Mouse (Mus musculus): ENCODE data around the gene Stard8. TPM values are rescaled to one million over a fixed set of nuclear protein-coding genes. Genes with fewer than 3 reads are reported as not detected.
A peak's percentile ranks its signal among the peaks of the same experiment; 100 is the strongest.

The Stard8 gene
- polyA plus RNA-seq, 1 experiment from 2014 or later: 20.3 TPM

GRCm38 (mm10) chrX:99011281-99011680, 8.2 kb downstream of the Stard8 start:
- Histone ChIP-seq H3K27ac (ENCODE audit: low read length) (no peak overlapping the region), H3K36me3 (ENCODE audit: insufficient read depth, low read length) (no peaks in the 10 kb centered on the region), H3K9me3 (ENCODE audit: low read length) (no peaks in the 10 kb centered on the region), H3K4me2 (replicated peaks; ENCODE audit: low read depth, low read length) (no peak overlapping the region), H3K4me1 (ENCODE audit: insufficient read depth, low read length) (no peaks in the 10 kb centered on the region), H3K4me3 (ENCODE audit: low read length) (no peak overlapping the region), H3K9ac (replicated peaks; ENCODE audit: low read length) (no peak overlapping the region), H3K27me3 (ENCODE audit: insufficient read depth, low read length) (peaks cover 32% of the 10 kb centered on the region; the same call in 1 of the 2 replicates)
- ATAC-seq (ENCODE audit: low FRiP score, low TSS enrichment): no peak
- 74% methylated on average over 3 of the region's 3 CpGs for WGBS

GRCm38 (mm10) chrX:99012486-99012885, 9.4 kb downstream of the Stard8 start:
- Histone ChIP-seq H3K4me3 (ENCODE audit: low read length) (no peak overlapping the region), H3K9me3 (ENCODE audit: low read length) (no peaks in the 10 kb centered on the region), H3K27me3 (ENCODE audit: insufficient read depth, low read length) (peaks cover 35% of the 10 kb centered on the region; the same call in 1 of the 2 replicates), H3K4me2 (replicated peaks; ENCODE audit: low read depth, low read length) (no peak overlapping the region), H3K27ac (ENCODE audit: low read length) (no peak overlapping the region), H3K9ac (replicated peaks; ENCODE audit: low read length) (no peak overlapping the region), H3K36me3 (ENCODE audit: insufficient read depth, low read length) (no peaks in the 10 kb centered on the region), H3K4me1 (ENCODE audit: insufficient read depth, low read length) (no peaks in the 10 kb centered on the region)
- 84% methylated on average over 3 of the region's 3 CpGs for WGBS
- ATAC-seq (ENCODE audit: low FRiP score, low TSS enrichment): peak; percentile 71; the same call in 1 of the 2 replicates

GRCm38 (mm10) chrX:99015705-99016104, 12.7 kb downstream of the Stard8 start:
- WGBS: 65% methylated on average over 2 of the region's 2 CpGs
- Histone ChIP-seq H3K27ac (ENCODE audit: low read length) (no peak overlapping the region), H3K4me3 (ENCODE audit: low read length) (no peak overlapping the region), H3K4me2 (replicated peaks; ENCODE audit: low read depth, low read length) (no peak overlapping the region), H3K9ac (replicated peaks; ENCODE audit: low read length) (no peak overlapping the region), H3K9me3 (ENCODE audit: low read length) (no peaks in the 10 kb centered on the region), H3K36me3 (ENCODE audit: insufficient read depth, low read length) (no peaks in the 10 kb centered on the region), H3K4me1 (ENCODE audit: insufficient read depth, low read length) (no peaks in the 10 kb centered on the region), H3K27me3 (ENCODE audit: insufficient read depth, low read length) (peaks cover 27% of the 10 kb centered on the region; the same call in 1 of the 2 replicates)
- no peak for ATAC-seq (ENCODE audit: low FRiP score, low TSS enrichment)

DNA sequence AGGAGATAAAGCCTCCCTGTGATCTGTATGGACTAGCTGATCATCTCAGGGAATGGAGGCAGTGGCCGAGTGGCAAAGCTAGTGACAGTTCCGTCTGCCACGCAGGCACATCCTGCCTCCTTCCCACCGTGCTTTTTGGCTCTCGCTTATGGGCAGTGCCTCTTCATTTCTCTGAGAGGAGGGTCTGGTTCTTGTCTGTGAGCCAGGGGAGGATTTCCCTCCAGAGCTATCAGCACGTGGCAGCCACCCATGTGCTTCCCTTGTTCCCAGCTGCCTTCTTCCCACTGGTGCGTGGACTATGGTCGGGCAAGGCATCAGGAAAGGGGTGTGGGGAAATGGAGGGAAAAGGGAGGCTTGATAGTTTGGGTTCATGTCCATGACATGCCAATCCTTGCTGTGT, 13.9 kb downstream of the Stard8 start:
- ATAC-seq (ENCODE audit: low FRiP score, low TSS enrichment): no peak
- Histone ChIP-seq H3K27ac (ENCODE audit: low read length) (no peak overlapping the region), H3K4me3 (ENCODE audit: low read length) (no peak overlapping the region), H3K9ac (replicated peaks; ENCODE audit: low read length) (no peak overlapping the region), H3K4me2 (replicated peaks; ENCODE audit: low read depth, low read length) (no peak overlapping the region), H3K4me1 (ENCODE audit: insufficient read depth, low read length) (no peaks in the 10 kb centered on the region), H3K9me3 (ENCODE audit: low read length) (no peaks in the 10 kb centered on the region), H3K27me3 (ENCODE audit: insufficient read depth, low read length) (peaks cover 35% of the 10 kb centered on the region; the same call in 1 of the 2 replicates), H3K36me3 (ENCODE audit: insufficient read depth, low read length) (no peaks in the 10 kb centered on the region)
- 79% methylated on average over 8 of the region's 8 CpGs for WGBS

- WGBS: 78% methylated on average over 6 of the region's 6 CpGs
- Histone ChIP-seq H3K9me3 (ENCODE audit: low read length) (no peaks in the 10 kb centered on the region), H3K36me3 (ENCODE audit: insufficient read depth, low read length) (no peaks in the 10 kb centered on the region), H3K4me2 (replicated peaks; ENCODE audit: low read depth, low read length) (no peak overlapping the region), H3K9ac (replicated peaks; ENCODE audit: low read length) (no peak overlapping the region), H3K4me3 (ENCODE audit: low read length) (no peak overlapping the region), H3K4me1 (ENCODE audit: insufficient read depth, low read length) (no peaks in the 10 kb centered on the region), H3K27ac (ENCODE audit: low read length) (no peak overlapping the region), H3K27me3 (ENCODE audit: insufficient read depth, low read length) (peaks cover 31% of the 10 kb centered on the region; the same call in 1 of the 2 replicates)
- no peak for ATAC-seq (ENCODE audit: low FRiP score, low TSS enrichment)
Observed at GRCm38 (mm10) chrX:99017874-99018273, 14.8 kb downstream of the Stard8 start.

- 80% methylated on average over 4 of the region's 4 CpGs for WGBS
- Histone ChIP-seq H3K36me3 (ENCODE audit: insufficient read depth, low read length) (no peaks in the 10 kb centered on the region), H3K9ac (replicated peaks; ENCODE audit: low read length) (no peak overlapping the region), H3K27me3 (ENCODE audit: insufficient read depth, low read length) (peaks cover 30% of the 10 kb centered on the region; the same call in 1 of the 2 replicates), H3K4me2 (replicated peaks; ENCODE audit: low read depth, low read length) (no peak overlapping the region), H3K4me1 (ENCODE audit: insufficient read depth, low read length) (no peaks in the 10 kb centered on the region), H3K4me3 (ENCODE audit: low read length) (no peak overlapping the region), H3K27ac (ENCODE audit: low read length) (no peak overlapping the region), H3K9me3 (ENCODE audit: low read length) (no peaks in the 10 kb centered on the region)
- ATAC-seq (ENCODE audit: low FRiP score, low TSS enrichment): no peak
Observed at GRCm38 (mm10) chrX:99019303-99019702, 16.3 kb downstream of the Stard8 start.

DNA sequence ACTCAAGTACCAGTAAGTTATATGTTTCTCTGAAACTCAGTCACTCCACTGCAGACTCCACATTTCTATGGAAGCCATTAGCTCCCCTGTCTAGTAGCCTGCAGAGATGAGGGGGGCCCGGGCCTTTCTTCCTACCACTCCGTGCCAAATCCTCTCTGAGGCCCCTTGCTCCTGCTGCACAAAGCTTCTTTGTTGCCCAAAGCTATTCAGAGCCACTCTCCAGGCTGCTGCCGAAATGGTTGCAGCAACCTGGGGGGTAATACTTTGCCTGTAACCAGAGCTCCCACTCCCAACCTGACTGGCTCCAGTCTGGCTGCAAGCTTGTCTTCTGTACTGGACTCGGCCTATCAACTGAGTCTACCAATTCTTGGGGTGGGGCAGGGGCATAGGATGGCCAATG, 17.2 kb downstream of the Stard8 start:
- Histone ChIP-seq H3K4me2 (replicated peaks; ENCODE audit: low read depth, low read length) (no peak overlapping the region), H3K36me3 (ENCODE audit: insufficient read depth, low read length) (no peaks in the 10 kb centered on the region), H3K27me3 (ENCODE audit: insufficient read depth, low read length) (peaks cover 37% of the 10 kb centered on the region), H3K4me1 (ENCODE audit: insufficient read depth, low read length) (no peaks in the 10 kb centered on the region), H3K27ac (ENCODE audit: low read length) (no peak overlapping the region), H3K4me3 (ENCODE audit: low read length) (no peak overlapping the region), H3K9me3 (ENCODE audit: low read length) (no peaks in the 10 kb centered on the region), H3K9ac (replicated peaks; ENCODE audit: low read length) (no peak overlapping the region)
- ATAC-seq (ENCODE audit: low FRiP score, low TSS enrichment): no peak
- 49% methylated on average over 4 of the region's 4 CpGs for WGBS

DNA sequence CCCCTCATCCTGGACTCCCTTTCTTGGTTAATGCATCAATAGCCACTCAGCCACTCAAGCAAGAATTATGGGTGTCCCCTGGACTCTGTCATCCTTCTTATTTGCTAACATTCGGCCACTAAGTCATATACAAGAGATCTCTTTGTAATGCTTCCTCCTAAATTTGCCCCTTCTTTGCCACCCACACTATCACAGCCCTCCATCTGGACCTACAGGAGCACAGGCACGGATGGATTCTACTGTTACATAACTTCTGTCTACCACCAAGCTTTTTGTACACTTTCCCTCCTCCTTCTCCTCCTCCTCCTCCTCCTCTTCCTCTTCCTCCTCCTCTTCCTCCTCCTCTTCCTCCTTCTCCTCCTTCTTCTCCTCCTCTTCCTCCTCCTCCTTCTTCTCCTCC, 18.5 kb downstream of the Stard8 start:
- ATAC-seq (ENCODE audit: low FRiP score, low TSS enrichment): no peak
- Histone ChIP-seq H3K4me2 (replicated peaks; ENCODE audit: low read depth, low read length) (no peak overlapping the region), H3K9me3 (ENCODE audit: low read length) (no peaks in the 10 kb centered on the region), H3K4me3 (ENCODE audit: low read length) (no peak overlapping the region), H3K4me1 (ENCODE audit: insufficient read depth, low read length) (no peaks in the 10 kb centered on the region), H3K27ac (ENCODE audit: low read length) (no peak overlapping the region), H3K27me3 (ENCODE audit: insufficient read depth, low read length) (peaks cover 38% of the 10 kb centered on the region), H3K9ac (replicated peaks; ENCODE audit: low read length) (no peak overlapping the region), H3K36me3 (ENCODE audit: insufficient read depth, low read length) (no peaks in the 10 kb centered on the region)
- 62% methylated on average over 2 of the region's 2 CpGs for WGBS

DNA sequence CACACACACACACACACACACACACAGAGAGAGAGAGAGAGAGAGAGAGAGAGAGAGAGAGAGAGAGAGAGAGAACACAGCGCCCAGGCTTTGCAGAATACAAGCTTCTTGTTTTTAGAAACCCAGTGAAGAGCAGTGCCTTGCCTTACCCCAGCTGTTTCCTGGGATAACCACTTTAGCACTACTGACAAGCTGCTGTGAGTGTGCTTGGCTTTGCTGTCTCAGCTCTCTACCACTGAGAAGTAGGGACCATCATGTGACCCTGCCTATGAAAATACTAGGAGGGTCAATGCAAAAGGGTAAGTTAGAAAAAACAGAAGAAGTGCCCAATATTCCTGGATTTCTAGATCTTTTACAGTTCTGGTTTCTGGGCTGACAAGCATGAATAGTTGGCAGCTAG, 20.9 kb downstream of the Stard8 start:
- Histone ChIP-seq H3K36me3 (ENCODE audit: insufficient read depth, low read length) (no peaks in the 10 kb centered on the region), H3K9me3 (ENCODE audit: low read length) (no peaks in the 10 kb centered on the region), H3K9ac (replicated peaks; ENCODE audit: low read length) (no peak overlapping the region), H3K4me1 (ENCODE audit: insufficient read depth, low read length) (0 out of 2 replicates have a peak, but pooled peaks cover 3% of the 10 kb centered on the region), H3K4me3 (ENCODE audit: low read length) (no peak overlapping the region), H3K27me3 (ENCODE audit: insufficient read depth, low read length) (peaks cover 52% of the 10 kb centered on the region), H3K4me2 (replicated peaks; ENCODE audit: low read depth, low read length) (no peak overlapping the region), H3K27ac (ENCODE audit: low read length) (no peak overlapping the region)
- no peak for ATAC-seq (ENCODE audit: low FRiP score, low TSS enrichment)
- WGBS: 100% methylated on average over 1 of the region's 1 CpGs

GRCm38 (mm10) chrX:99035407-99035806, 32.4 kb downstream of the Stard8 start:
- WGBS: 61% methylated on average over 3 of the region's 3 CpGs
- no peaks in the 10 kb centered on the region for H3K36me3 ChIP-seq (ENCODE audit: insufficient read depth, low read length)
- no peak overlapping the region for H3K9ac ChIP-seq (replicated peaks; ENCODE audit: low read length)
- H3K4me1 ChIP-seq (ENCODE audit: insufficient read depth, low read length): no peaks in the 10 kb centered on the region
- no peak overlapping the region for H3K4me3 ChIP-seq (ENCODE audit: low read length)
- no peak overlapping the region for H3K4me2 ChIP-seq (replicated peaks; ENCODE audit: low read depth, low read length)
- no peak overlapping the region for H3K27ac ChIP-seq (ENCODE audit: low read length)
- H3K27me3 ChIP-seq (ENCODE audit: insufficient read depth, low read length): peaks cover 21% of the 10 kb centered on the region; the same call in 1 of the 2 replicates
- H3K9me3 ChIP-seq (ENCODE audit: low read length): no peaks in the 10 kb centered on the region
- no peak for ATAC-seq (ENCODE audit: low FRiP score, low TSS enrichment)
